Mouse (Mus musculus) cerebellum, adult 18-20 months (tissue): ENCODE data around the gene Usp30.

ENCODE experiments used
- DNase-seq, 2 experiments: peaks; one replicate each; pipeline ENCODE4 v3.0.0; 2021

The Usp30 gene

GRCm38 (mm10) chr5:114162106-114162815 lies 97.0 kb downstream of the Usp30 start:
- no peak for DNase-seq

- no peak for DNase-seq
Observed at GRCm38 (mm10) chr5:114163117-114163696, 97.9 kb downstream of the Usp30 start.

- DNase-seq = no peak
Observed at GRCm38 (mm10) chr5:114170345-114170744, 105.1 kb downstream of the Usp30 start.

GRCm38 (mm10) chr5:114172936-114173335 lies 107.7 kb downstream of the Usp30 start:
- no peak for DNase-seq

- DNase-seq = no peak
Observed at GRCm38 (mm10) chr5:114173458-114173857, 108.2 kb downstream of the Usp30 start.

- DNase-seq = no peak
Observed at GRCm38 (mm10) chr5:114173877-114174581, 108.8 kb downstream of the Usp30 start.
